Mouse (Mus musculus): ENCODE results near the gene Pum2.

The Pum2 gene

DNA sequence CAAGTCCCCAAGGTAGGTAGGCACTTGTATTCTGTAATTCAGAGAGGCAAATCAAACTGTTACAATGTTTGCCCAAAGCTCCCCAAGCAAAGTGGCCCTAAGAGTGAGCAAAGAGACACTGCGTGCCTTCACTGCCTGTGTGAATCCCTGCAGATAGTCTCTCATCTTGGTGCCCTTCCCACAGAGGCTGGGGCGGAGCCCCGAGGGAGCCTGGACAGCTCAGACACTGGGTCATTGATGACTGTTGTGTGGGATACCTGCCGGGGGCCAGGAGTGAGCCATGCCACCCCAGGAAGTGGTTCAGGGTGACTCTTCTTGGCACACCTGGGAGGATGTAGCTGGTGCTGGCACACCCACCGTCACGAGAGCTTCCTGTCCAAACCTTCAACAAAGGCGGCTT is 87.1 kb downstream of the Pum2 start:
- no peak for DNase-seq (ENCODE audit: low read depth, low spot score)

DNA sequence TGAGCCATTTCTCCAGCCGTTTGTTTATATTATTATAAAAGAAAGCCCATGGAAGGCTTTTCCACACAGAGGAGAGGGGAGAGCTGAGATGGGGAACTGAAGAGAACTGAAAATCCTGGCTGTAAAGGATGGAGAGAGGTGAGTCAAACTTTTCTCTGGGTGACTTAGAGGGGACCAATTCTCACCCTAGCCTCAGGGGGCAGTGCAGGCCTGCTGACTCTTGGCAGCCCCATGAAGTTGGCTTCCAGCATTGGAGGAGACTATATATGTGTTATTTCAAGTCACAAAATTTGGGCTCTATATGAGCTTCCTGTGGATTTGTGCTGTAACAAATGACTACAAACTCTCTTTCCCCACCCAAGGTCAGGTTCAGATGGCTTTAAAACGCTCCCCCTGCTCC is 88.7 kb downstream of the Pum2 start:
- DNase-seq (ENCODE audit: low read depth, low spot score), result no peak

DNA sequence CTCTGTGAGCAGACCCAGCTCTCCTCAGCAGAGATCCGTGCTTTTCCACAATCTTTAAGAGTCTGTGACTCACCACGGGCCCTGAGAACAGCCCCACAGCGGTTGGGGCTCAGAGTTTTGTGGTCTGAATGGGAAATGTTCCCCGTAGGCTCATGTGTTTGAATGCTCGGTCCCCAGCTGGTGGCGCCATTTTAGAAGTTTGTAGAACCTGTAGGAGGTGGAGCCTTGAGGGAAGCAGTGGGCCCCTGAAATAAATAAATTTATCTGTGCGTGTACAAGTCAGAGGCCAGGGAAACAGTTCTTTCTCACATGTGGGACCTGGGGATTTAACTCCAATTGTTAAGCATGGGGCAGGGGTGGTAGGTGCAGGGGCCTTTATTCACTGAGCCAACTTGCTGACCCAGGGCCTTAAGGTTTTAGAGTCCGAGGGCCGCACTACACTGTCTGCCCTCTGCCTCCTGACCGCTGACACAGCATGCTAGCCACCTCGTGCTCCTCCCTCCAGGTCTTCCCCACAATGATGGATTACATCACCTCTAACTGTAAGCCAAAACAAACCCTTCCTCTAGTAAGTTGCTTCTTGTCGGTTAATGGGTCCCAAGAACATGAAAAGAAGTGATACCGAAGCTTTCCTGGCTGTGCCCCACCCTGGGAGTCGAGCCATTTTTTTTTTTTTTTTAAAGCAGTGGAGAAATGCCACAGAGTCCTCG is 90.4 kb downstream of the Pum2 start:
- DNase-seq (ENCODE audit: low read depth, low spot score), result no peak

DNA sequence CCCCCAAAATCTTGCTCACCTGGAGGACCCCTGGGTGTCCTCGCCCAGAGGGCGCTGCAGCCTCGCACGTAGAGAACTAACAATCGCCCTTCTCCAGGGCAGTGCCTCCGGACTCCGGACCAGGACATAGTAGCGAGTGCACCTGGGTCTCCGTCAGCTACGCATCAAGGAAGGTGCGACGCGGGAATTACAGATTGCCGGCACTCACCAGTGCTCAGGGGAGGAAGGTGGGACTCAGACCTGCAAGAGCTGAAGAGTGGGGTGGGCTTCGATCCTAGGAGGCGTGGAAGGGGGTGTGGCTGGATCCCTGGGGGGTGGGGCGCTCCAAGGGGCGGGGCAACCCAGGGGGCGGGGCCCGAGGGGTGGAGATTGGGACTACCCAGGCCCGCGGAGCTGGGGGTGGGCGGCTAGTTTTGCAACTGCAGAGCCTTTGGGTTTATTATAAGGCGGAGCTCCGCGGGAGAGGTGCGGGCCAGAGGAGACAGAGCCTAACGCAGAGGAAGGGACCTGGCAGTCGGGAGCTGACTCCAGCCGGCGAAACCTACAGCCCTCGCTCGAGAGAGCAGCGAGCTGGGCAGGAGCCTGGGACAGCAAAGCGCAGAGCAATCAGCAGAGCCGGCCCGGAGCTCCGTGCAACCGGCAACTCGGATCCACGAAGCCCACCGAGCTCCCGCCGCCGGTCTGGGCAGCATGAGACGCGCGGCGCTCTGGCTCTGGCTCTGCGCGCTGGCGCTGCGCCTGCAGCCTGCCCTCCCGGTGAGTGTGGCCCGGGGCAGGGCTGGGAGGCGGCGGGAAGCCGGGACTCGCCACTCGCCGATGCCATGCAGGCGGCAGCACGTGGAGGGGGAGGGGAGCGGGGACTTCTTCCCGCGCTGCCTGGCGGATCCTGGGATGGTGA is 97.3 kb downstream of the Pum2 start, which contains the start of gene Sdc1:
Gene Sdc1, plus strand, starts transcription at position 378 of the 898 bp plus-strand sequence.
- peak; percentile 27 for DNase-seq (ENCODE audit: low read depth, low spot score)

DNA sequence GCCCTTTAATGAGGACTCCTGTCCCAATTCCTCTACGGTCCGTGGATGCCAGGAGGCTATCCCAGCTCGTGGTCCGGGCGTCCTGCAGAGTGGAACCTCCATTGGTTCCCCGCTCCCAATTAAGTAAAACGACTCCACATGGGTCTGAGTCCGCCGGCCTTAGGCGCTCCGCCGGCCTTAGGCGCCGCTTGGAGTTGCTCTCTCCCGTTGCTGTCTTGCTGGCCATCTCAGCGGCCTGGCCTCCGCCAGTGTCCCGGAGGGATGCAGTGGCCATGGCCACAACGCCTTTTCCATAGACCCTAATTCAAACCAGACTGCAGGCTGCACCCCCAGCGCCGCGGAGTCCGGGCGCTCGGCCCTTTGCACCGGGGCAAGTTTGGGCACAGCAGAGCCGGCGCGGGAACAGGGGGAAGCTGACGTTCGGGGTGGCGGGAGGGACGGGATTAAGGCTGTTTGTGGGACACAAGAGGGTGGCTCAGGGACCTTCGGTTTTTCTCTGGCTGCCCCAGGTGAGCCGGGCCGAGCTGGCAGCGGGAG is 98.0 kb downstream of the Pum2 start:
- DNase-seq (ENCODE audit: low read depth, low spot score), result no peak

DNA sequence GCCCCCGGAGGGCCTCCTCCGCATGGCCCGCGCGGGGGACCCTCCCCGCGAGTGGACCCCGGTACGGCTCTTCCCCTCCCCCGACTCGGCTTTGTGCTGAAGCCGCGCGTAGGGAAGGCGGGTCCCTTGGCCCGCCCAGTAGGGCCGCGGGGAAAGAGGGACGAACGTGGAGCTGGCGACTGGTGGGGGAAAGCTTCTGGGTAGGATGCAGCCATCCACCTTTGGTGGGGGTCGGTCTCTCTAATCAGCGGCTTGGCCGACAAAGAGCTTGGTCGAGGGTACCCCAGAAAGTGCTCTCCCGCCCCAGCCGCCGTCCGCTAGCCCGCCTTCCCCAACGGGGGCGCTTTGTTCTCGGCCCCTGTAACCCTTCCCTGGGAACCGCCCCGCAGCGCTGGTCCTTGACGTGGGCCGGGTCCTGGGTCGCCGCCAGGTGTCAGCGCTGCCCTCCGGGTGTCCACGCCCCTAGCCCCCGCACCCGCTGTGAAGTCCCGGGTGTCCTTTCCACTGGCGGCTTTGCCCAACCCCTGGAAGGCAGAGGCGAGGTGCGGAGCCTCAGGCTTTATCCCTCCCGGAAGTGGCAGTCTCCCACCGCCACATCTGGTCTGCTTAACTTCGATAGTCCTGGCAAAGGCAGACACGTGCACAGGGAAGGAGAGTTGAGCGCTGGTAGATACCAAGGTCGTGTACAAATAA is 98.7 kb downstream of the Pum2 start:
- DNase-seq (ENCODE audit: low read depth, low spot score), result no peak

DNA sequence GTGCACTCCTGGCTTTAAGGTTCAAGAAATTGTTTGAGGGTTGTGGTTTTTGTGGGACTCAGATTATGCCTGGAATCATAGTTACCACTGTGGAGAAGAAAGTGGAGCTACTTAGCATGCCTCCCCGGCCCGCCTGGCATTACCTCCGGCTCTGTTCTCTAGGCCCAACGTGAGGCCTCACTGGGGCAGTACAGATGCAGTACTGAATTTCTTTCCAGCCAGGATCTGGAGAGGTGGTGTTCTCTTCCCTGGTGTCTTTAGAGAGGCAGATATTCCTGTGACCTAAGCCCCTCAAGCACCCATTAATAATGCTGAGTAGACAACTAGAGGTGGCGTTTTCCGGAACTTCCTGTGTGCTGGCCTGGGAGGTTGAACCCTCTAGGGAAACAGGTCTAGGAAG is 99.4 kb downstream of the Pum2 start:
- no peak for DNase-seq (ENCODE audit: low read depth, low spot score)

DNA sequence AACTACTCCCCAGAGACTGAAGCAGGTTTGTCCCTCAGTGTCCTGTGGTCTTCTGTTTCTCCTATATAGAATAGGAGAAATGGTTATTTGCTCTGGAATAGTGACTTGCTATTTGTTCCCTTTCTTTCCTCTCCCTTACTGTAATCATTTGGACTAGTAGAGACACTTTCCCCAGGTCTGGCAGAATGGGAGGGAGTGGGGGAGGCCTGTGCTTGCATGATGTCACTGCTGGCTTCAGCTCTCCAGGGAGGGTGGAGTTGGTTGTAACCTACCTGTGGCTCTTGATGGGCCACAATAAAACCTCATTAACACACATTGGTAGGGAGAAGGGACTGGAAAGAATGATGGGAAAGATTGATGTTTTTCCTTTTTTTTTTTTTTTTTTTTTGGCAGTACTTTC is 100.2 kb downstream of the Pum2 start:
- DNase-seq (ENCODE audit: low read depth, low spot score), result no peak

DNA sequence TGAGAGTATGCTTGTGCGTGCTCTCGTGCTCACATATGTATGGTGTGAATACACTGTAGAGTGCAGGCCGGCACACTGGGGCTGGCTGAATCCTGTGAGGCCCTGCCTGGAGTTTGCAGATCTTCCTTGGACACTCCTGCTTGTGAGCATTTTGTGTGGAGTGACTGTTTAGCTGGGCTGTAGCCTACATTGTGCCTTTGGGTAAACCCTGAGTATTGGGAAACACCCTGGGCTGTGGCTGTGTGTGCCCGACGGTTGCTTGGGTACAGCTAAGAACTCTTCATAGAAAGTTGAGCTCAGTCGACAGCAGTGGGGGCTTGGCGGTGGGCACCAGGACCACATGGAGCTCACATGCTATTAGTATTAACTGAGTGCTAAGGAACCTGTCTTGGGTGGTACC is 102.3 kb downstream of the Pum2 start:
- no peak for DNase-seq (ENCODE audit: low read depth, low spot score)

DNA sequence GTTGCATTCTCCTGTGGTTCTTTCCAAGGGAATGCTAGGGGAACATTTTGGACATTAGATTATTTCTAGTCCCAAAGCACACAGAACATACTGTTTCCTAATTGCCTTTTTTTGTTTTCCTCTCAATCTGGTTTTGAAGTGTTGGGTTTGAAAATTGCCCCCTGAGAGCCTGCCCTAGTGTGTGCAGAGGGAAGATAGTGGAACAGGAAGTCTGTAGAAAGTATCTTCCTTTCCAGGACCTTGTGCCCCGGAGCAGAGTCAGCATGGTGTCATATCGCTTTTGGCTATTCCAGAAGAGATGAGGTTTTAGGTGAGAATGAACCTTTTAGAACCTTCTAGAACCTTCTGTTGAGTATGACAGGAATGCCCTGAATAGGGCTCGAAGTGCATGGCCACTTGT is 102.8 kb downstream of the Pum2 start:
- DNase-seq (ENCODE audit: low read depth, low spot score), result no peak

DNA sequence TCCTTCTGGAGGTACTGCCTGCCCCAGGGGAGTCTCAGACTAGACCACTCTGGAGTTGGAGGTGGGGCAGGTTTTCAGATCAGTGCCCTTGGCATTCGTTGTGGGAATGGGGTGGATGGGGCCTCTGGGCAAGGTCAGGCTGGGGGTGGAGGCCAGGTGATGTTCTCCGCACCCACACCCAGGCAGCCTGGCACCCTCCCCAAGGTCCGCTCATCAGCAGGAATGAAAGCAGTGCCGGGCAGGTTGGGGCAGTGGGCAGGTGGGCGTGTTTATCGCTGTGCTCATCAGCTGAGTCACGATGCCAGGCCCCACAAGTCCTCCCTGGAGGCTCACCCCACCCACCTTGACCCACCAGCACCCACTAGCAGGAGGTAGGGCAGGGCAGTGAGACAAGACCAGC is 104.2 kb downstream of the Pum2 start:
- no peak for DNase-seq (ENCODE audit: low read depth, low spot score)

DNA sequence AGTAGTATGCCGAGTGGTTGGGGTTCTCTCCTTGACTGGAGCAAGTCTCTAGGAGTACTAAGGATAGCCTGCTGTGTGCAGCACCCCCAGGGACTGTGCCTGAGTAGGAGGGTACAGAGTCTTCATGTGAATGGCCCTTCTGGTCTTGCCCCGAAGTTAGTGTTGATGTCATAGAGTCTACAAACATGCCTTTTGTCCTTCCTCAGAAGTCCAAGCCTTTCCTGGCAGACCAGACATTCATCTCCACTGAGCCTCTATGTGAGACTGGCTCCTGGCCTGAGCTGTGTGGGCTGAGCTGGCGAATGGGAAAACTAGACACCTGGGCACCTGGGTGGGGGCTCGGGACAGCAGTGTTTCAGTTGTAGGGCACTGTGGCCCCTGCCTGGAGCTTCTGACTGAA is 105.9 kb downstream of the Pum2 start:
- no peak for DNase-seq (ENCODE audit: low read depth, low spot score)

DNA sequence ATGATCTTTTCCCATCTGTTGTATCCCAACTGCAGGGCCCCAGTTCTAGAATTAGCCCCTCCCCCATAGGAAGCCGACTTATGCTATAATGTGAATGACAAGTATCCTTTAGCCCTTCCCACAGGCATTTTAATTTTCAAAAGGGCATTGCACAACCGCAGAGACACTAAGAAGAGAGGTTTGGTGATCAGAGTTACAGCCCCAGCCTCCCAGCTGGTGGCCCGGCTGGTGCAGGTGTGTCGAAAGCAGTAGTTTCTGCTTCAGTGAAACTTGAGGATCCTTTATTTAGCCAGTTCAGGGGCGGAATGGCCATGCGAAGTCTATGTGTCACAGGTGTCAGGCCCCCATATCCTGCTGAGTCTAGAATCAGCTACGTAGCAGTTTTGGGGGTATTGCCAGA is 107.2 kb downstream of the Pum2 start:
- DNase-seq (ENCODE audit: low read depth, low spot score), result no peak

DNA sequence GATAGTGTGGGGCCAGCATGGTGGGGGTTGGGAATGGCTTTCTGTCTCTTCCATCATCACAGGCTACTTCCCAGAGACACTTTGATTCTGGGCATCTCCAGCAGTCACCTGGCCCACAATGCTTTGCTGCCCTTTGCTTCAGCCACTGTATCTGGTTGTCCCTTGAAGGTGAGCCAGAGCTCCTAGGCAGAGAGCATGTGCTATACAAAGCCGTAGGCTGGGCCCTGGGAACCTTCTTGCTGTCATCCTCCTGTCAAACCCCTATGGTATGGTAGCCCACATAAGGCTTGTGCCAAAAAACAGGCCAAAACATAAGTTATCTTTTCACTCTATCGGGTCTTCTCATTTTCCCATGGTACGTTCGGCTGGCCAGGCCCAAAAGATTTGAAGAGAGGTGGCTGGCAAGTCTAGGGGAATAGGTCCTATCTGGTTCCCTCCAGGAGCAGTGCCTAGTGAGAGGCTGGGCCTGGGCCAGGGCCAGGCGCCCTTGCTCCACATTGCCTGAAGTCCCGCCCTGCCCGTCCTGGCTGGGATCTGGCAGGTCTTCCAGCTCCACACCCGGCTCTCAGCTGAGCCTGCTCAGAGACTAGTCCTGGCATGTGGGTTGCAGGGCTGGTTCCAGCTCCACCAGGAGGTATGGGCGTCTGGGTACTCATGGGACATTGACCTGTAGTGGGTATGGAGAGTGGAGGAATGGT is 107.9 kb downstream of the Pum2 start:
- DNase-seq (ENCODE audit: low read depth, low spot score), result no peak

DNA sequence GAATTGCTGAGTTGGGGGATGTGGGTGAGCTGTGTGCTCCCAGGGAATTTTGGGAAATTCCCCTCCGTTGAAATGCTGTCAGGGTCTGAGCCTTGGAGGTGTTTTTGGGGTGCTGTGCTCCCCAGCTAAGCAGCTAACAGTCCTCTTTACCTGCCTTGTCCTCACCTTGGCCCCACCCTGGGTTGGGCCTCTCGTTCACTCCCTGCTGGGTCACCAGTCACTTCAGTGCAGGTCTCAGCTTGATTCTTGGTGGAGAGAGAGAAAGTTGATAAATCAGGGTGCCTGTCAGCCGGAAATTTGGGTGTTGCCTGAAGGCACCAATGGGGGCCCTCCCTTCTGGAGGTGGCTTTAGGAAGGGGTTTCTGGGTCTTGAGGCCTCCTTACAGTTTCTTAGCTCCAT is 108.6 kb downstream of the Pum2 start:
- no peak for DNase-seq (ENCODE audit: low read depth, low spot score)

DNA sequence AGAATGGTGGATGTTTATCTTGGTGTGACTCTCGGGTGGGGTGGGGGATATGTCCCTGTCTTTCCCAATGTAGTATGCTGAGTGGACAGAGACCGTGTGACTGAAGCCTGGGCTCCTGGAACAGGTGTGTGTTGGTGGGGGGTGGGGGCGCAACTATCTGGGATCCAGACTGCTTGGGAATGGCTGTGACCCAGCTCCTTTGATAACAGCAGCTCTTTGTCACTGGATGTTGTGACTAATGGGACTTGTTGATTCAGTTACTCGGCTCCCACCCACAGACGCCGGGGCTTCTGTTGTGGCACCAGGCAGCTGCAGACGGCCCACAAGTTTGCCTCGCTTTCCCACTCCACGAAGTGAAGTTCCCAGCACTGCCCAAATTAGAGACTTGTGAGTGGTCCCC is 110.3 kb downstream of the Pum2 start:
- DNase-seq (ENCODE audit: low read depth, low spot score), result no peak

DNA sequence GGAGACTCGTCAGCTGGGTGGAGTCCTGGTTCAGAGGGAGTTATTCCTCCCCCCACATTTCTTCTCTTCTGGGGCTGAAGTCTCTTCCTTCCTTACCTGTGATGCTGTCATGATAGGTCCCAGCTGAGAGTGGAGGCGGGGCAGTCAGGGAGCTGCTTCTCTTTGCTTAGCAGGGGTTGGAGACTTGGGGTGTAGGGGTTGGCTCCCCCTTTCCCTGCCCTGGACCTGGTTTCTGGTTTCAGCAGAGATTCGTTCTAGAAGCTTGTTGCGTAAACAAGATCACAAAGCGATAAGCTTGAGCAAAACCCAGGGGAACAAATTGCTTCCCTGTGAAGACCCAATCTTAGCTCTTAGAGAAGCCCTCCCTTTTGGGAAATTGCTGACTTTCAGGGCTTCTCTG is 112.5 kb downstream of the Pum2 start:
- no peak for DNase-seq (ENCODE audit: low read depth, low spot score)

DNA sequence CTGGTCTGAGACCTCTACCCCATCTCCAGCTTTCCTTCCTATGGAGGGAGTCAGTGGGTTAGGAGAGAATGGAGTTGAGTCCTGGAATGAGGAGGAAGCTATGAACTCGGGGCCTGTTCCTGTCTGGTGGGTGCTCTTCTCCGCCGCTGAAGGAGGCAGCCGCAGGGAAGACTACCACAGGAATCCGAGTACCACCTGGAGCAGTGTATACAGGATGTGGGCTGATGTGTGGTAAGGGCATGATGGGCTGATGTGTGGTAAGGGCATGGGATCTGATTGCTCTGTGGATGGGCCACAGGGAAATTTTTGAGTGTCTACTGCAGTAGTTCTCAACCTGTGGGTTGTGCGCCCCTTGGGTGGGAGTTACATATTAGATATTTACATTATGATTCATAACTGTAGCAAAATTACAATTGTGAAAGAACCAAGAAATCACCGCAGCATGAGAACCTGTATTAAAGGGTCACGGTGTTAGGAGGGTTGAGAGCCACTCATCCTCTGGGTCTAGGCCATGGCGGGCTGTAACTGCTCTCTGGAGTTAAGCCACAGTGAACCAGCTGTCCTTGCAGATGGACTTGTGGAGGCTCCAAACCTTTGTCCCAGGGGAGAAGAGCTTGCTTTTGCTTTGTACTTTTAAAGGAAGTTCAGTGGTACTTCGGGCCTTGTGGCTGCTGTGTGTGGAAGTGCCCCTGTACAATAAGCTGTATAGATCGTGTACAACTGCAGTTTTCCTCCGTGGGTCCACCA is 113.2 kb downstream of the Pum2 start:
- DNase-seq (ENCODE audit: low read depth, low spot score), result no peak

DNA sequence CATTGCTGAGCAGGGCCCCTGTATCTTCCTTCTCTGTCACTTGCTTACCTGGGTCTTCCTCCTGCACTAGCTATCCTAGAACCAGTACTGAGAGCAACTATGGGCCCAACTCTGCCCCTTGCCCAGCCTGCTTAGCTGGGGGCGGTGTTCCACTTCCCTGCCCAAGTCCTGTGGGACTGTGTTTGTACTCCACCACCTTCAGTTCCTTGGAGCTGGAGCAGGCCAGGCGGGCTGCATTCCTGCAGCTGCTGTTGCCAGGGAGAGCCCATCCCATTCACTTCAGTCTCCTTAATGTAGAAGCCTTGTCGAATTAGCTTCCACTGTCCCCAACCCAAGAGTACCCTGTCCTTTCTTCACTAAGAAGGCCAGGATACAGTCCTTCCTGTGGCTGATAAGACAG is 114.5 kb downstream of the Pum2 start:
- no peak for DNase-seq (ENCODE audit: low read depth, low spot score)

DNA sequence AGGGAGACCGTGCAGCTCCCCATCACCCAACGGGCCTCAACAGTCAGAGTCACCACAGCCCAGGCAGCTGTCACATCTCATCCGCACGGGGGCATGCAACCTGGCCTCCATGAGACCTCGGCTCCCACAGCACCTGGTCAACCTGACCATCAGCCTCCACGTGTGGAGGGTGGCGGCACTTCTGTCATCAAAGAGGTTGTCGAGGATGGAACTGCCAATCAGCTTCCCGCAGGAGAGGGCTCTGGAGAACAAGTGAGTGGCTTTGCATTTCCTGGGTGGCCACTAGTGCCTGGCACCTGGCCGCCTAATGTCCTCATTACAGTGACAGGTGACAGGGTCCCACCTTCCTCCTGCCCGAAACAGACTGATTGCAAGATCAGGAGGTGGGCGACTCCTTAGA is 116.7 kb downstream of the Pum2 start:
- no peak for DNase-seq (ENCODE audit: low read depth, low spot score)

Measured in retina, postnatal 7 days (tissue).